Mouse (Mus musculus): ENCODE data around the gene Dus4l.
"Not testable (repeated sequence)": the region's sequence is repeated elsewhere in the genome, so short reads cannot be mapped to it uniquely, and the experiment has no call there.

Gene Dus4l

DNA sequence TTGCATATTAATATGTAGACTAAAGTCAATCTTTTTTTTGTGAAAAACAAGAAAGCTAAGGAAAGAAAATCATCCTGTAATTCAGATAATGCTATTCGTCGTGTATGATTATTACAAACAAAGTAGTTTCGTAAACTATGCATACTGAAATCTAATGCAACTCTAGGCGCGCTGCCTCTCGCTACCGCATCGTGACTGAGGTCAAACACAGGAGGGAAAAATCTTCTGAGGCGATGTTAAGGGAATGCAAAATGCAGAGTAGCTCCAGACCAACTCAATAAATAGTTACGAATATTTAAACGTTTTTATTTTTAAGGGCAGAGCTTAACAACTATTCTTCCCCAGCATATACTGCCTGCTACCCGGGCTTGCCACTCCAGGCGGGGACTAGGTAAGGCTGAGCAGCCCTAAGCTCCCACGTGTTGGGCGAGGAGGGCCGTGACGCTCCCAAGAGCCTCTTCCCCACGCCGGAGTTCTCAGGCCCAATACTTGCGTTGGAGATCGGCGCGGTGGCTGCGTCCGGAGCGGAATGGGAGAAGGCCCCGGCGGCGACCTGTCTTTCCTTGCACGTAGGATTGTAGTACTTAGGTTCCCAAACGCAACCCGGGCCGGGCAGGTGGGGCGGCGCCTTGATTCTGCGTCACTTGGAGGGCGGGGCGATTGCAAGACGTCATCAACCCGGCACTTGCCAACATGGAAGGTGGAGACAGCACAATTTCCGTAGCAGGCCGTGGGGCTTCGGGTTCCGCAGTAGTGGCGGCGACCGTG, at the start of gene Dus4l, which contains the start of gene Cog5:
Gene Dus4l (minus strand): TSS at position 630 of the 768 bp plus-strand sequence.
Gene Cog5 (plus strand): TSS at position 673 of the 768 bp plus-strand sequence.
- peak; percentile 96 for DNase-seq

- DNase-seq, result no peak
Observed at GRCm38 (mm10) chr12:31703904-31704303, 49.3 kb upstream of the Dus4l start.

DNA sequence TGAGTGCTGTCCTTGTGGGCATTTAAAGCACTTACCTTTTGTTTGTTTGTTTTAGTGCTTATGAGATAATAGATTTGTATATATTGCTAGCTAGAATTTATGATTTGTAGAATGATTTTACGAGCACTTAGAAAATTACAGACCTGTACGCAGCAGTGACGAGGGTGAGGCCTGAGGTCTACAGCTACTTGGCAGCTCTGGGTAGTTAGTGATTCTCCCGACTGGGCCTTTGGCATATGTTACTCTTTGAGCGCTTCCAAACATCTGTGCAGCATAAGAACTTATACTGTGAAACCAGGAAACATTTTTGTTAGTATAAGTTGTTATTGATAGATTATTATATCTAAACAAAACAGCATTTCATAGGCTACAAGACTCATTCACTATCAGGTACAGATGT, 46.8 kb upstream of the Dus4l start:
- no peak for DNase-seq

- no peak for DNase-seq
Observed at GRCm38 (mm10) chr12:31700623-31701347, 46.2 kb upstream of the Dus4l start.

GRCm38 (mm10) chr12:31693278-31693677, 38.7 kb upstream of the Dus4l start:
- no peak for DNase-seq

GRCm38 (mm10) chr12:31686679-31687078, 32.1 kb upstream of the Dus4l start:
- DNase-seq, result no peak

GRCm38 (mm10) chr12:31667187-31667586, 12.6 kb upstream of the Dus4l start:
- DNase-seq, result no peak

- no peak for DNase-seq
Observed at GRCm38 (mm10) chr12:31665999-31666398, 11.4 kb upstream of the Dus4l start.

GRCm38 (mm10) chr12:31656841-31657240, 2.2 kb upstream of the Dus4l start:
- no peak for DNase-seq

DNA sequence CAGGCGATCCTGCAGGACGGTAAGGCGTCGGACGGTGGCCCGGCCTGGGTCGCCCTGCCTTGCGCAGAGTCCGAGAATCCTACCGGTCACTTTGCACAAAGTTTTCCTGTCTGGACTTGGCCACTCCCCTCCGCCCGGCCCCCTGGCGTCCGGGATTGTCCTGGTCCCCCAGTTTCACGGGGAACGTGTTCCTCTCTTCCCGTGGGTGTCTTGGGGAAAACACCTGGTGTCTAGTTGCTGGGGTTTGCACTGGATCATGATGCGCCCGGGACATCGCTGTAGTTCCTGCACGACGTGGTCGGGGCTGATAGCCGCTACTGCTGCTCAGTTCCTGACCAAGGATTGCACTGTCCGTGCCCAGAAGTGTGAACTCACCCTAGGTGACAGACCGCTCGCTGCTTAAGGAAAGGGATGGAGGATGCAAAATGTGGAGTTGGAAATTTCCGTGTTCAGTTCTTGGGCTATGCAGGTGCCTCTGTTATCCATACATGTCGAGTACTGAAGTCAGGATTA, 395 bp upstream of the Dus4l start:
- DNase-seq, result no peak

- DNase-seq, result no peak
Observed at GRCm38 (mm10) chr12:31653611-31654010, 1.0 kb downstream of the Dus4l start.

DNA sequence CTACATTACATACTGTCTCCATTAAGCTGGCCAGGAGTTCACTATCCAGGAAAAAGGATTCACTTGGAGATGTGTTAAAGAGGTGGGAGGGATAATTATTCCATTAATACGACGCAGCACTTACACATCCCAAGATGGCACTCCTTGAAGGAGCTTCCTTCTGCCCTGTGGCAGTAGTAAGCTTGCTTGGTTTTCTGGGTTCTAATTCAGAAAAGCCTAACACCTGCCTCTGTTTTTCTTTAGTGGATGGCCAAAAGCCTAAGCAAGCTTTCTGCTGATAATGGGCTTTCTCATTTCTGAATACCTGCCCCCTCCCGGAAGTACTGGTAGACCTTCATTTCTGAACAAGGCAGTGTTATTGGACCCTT, 19.4 kb downstream of the Dus4l start:
- DNase-seq, result peak; percentile 6

DNA sequence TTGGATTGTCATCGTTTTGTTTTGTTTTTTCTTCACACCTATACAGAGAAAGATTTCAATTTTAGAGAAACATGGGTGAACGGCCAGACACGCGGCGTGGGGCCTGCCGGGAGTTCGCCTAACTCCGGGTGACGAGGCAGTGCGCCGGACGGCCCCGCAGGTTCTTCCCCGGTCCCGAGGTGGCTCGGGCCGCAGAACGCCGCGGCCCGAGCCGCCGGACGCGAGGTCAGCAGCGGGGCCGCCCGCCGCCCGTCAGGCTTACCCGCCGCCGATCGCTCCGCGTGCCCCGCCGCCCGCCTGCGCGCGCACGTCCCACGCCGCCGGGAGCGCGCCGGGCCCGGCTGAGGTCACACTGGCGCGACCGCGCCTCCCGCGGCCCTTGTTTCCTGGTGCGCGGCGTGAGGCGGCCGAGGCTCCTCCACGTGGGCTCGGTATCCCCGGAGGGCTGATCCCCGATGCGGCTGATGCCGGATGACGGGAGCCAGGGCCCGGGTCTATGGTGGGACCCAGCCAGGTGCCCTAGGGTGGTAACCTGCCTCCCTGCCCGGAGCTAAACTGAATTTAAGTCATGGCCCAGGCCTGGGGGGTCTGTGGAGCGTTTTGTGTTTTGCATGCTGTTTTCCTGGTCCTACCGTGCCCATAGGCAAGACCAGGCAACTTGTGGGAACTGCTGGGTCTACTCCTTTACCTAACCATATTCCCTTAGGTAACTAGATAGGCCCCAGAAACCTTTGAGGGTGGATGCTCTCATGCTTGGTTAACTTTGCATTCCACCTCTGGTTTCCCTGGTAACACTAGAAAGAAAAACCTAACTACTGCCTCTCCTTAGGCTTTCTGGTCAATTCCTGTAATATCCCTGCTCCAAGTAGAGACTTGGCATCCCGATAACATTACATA, 20.0 kb downstream of the Dus4l start, which contains the start of gene Bcap29:
Gene Bcap29 (minus strand): TSS at position 316 of the 897 bp plus-strand sequence.
- DNase-seq, result peak; percentile 71

DNA sequence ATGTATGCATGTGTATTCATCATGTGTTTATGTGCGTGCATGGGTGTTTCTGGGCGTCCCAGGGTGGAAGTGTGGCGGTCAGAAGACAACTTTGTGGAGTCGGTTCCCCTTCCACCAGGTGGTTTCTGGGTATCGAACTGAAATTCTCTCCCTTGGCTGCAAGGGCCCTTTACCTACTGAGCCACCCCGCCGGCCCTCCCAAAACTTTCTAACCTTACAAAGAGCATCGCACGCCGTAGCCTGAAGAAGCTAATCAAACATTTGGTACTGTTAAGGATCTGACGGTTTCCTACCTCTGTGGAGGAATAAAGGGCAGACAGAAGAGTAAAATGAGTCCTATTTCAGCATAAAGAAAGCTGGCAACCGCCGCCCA, 20.7 kb downstream of the Dus4l start:
- no peak for DNase-seq

DNA sequence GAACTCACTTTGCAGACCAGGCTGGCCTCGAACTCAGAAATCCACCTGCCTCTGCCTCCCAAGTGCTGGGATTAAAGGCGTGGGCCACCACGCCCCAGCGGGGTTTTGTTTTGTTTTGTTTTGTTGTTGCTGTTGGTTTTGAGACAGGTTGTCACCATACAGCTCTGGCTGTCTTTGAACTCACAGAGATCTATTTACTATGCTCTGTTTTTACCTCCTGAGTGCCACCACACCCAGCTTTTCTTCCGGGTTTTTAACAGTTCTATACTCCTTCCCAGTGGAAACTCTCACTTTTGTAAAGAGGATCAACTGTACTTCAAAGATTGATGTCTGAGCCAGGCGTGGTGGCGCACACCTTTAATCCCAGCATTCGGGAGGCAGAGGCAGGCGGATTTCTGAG, 26.2 kb downstream of the Dus4l start:
- not testable (repeated sequence) for DNase-seq

- no peak for DNase-seq
Observed at GRCm38 (mm10) chr12:31625016-31625415, 29.6 kb downstream of the Dus4l start.

DNA sequence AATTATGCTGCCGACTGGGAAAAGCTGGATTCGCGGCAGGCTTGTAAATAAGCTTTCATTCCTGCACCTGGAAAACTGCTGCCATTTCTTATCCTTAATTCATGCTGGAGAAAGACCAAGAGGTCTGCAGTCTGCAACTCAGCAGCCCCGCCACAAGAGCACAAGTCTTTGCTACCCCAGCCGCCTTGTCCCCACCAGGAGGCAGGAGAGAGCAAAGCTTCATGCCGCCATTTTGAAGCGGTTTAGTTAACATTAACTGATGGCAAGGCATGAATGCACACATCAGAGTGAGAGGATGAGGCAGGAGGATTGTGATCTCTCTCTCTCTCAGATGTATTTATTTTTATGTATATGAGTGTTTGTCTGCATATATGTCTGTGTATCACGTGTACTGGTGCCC, 34.5 kb downstream of the Dus4l start:
- DNase-seq, result no peak

- no peak for DNase-seq
Observed at GRCm38 (mm10) chr12:31613353-31613752, 41.3 kb downstream of the Dus4l start.

DNA sequence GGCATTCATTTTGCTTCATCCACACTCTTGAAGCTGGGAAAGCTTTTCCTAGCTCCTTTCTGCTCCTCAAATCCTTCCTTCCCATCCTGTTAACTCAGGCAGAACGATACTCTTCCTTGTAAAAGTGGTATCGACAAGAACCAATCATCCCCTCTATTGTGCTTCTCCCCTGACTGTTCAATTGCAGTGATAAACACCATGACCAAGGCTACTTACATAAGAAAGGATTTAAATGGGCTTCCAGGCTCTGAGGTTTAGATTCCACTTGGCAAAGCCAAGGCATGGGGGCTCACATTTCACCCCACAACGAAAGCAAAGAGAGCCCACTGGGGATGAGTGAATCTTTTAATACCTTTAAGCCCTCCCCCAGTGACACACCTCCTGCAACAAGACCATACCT, 46.5 kb downstream of the Dus4l start:
- no peak for DNase-seq

DNA sequence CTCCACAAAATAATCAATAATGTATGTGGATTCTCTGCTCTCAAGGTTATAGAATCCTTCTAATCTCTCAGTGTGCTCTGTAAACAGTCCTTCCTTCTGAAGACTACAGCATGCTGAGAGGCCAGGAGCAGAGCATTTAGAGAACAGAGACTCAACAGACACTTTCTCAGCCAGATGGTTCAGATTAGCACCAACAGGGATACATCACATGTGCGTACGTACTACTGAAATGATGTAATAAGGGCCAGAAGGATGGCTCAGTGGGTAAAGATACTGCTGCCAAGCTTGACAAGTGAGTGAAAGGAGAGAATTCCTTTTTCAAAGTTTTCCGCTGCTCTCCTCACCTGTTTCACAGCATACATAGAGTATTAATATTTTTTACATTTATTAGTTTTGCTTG, 49.7 kb downstream of the Dus4l start:
- DNase-seq, result no peak

- no peak for DNase-seq
Observed at GRCm38 (mm10) chr12:31603586-31603985, 51.0 kb downstream of the Dus4l start.

- DNase-seq, result no peak
Observed at GRCm38 (mm10) chr12:31594296-31594695, 60.3 kb downstream of the Dus4l start.

GRCm38 (mm10) chr12:31592011-31592410, 62.6 kb downstream of the Dus4l start:
- no peak for DNase-seq
